Mouse (Mus musculus): Measurements from ENCODE around the gene Gbp7.

DNA sequence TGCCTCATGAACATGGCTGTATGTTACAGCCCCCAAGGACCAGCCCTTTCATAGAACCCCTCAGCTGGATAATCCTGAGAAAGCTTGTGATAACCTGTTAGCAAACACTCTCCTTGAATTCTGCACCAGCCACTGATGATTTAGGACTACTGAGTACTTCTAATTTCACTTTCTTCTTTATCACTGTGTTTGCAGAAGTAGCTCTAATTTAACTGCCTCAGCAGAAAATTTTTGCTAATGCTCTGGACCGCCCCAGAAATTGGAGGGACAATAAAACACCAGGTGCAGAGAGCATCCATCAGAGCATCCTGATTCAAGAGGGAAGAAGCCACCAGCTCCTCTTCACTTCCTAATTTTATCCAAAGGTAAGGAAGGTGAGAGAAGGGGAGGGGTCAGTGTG is 64.4 kb downstream of the Gbp7 start, which contains the start of gene Gbp2b:
- TF ChIP-seq CTCF (IDR thresholded peaks at IDR 0.05; ENCODE audit: low read depth, low read length) = no peak
- no peak for TF ChIP-seq POLR2A (IDR thresholded peaks at IDR 0.05; ENCODE audit: borderline replicate concordance, low read depth, low read length)
